Mouse (Mus musculus) hindbrain, embryonic 15.5 days (tissue): ENCODE measurements at regions not wholly inside any gene's neighbourhood (a gene's known extent, or its start where the extent isn't known, plus 50 kb on each side); places are given as distances from the start of the nearest gene placed in this dataset.

Experiments
- ATAC-seq: fragments of 200-750 bp; cut with Nextera tagmentation; 2 replicates; pipeline ENCODE4 v1.8.0; 2017; ENCODE audit warnings: low read depth, moderate number of reproducible peaks, moderate TSS enrichment; ENCODE audit not compliant: low FRiP score
- H3K27ac ChIP-seq: fragments of 300-500 bp; sonication (generic); replicated peaks from 2 replicates; pipeline ENCODE4 v1.5.1; 2015; ENCODE audit warnings: mild to moderate bottlenecking, inconsistent platforms
- H3K27me3 ChIP-seq: fragments of 300-500 bp; sonication (generic); 2 replicates; pipeline ENCODE4 v1.6.1; 2015; ENCODE audit warnings: control low read depth, inconsistent platforms
- H3K36me3 ChIP-seq: fragments of 300-500 bp; sonication (generic); 2 replicates; pipeline ENCODE4 v1.6.1; 2015; ENCODE audit warnings: control low read depth, inconsistent platforms
- H3K4me1 ChIP-seq: fragments of 300-500 bp; sonication (generic); replicated peaks from 2 replicates; pipeline ENCODE4 v1.6.1; 2015; ENCODE audit warnings: control low read depth, inconsistent platforms
- H3K4me2 ChIP-seq: fragments of 300-500 bp; sonication (generic); 2 replicates; pipeline ENCODE4 v1.6.1; 2015; ENCODE audit warnings: moderate library complexity, mild to moderate bottlenecking, inconsistent platforms
- H3K4me3 ChIP-seq: fragments of 300-500 bp; sonication (generic); 2 replicates; pipeline ENCODE4 v1.5.1; 2015; ENCODE audit warnings: mild to moderate bottlenecking, inconsistent platforms
- H3K9ac ChIP-seq: fragments of 300-500 bp; sonication (generic); 2 replicates; pipeline ENCODE4 v1.6.1; 2015; ENCODE audit warnings: inconsistent platforms
- H3K9me3 ChIP-seq: fragments of 300-500 bp; sonication (generic); 2 replicates; pipeline ENCODE4 v1.6.1; 2016; ENCODE audit warnings: control low read depth, inconsistent platforms
- WGBS: fragments of 180-500 bp; shearing (Covaris S2); methylation state at CpG from one replicate; pipeline ENCODE4 v1.1.7; 2015; 5-methylcytosine and 5-hydroxymethylcytosine counted together

GRCm38 (mm10) chr8:10862442-10862841 is 145.8 kb downstream of the Irs2 start:
- no peak overlapping the region for H3K27ac ChIP-seq
- no peaks in the 10 kb centered on the region for H3K9me3 ChIP-seq
- WGBS, result 85% methylated on average over 13 of the region's 13 CpGs
- no peak overlapping the region for H3K4me3 ChIP-seq
- peaks cover 6% of the 10 kb centered on the region; the same call in 1 of the 2 replicates for H3K4me1 ChIP-seq
- H3K27me3 ChIP-seq, result no peaks in the 10 kb centered on the region
- no peak overlapping the region for H3K9ac ChIP-seq
- no peaks in the 10 kb centered on the region for H3K36me3 ChIP-seq
- H3K4me2 ChIP-seq, result no peak overlapping the region
- ATAC-seq, result no peak

GRCm38 (mm10) chr8:10860810-10861209 is 147.4 kb downstream of the Irs2 start:
- H3K4me1 ChIP-seq, result peaks cover 12% of the 10 kb centered on the region; the same call in 1 of the 2 replicates
- no peaks in the 10 kb centered on the region for H3K36me3 ChIP-seq
- no peak overlapping the region for H3K4me3 ChIP-seq
- H3K9ac ChIP-seq, result no peak overlapping the region
- no peaks in the 10 kb centered on the region for H3K9me3 ChIP-seq
- H3K4me2 ChIP-seq, result no peak overlapping the region
- 88% methylated on average over 4 of the region's 4 CpGs for WGBS
- H3K27me3 ChIP-seq, result no peaks in the 10 kb centered on the region
- no peak for ATAC-seq
- no peak overlapping the region for H3K27ac ChIP-seq

GRCm38 (mm10) chr8:10857874-10858273 is 150.4 kb downstream of the Irs2 start:
- Histone ChIP-seq H3K4me2 (no peak overlapping the region), H3K36me3 (no peaks in the 10 kb centered on the region), H3K27ac (no peak overlapping the region), H3K9ac (no peak overlapping the region), H3K4me3 (no peak overlapping the region), H3K4me1 (peaks cover 6% of the 10 kb centered on the region; the same call in 1 of the 2 replicates), H3K27me3 (no peaks in the 10 kb centered on the region), H3K9me3 (no peaks in the 10 kb centered on the region)
- WGBS, result 90% methylated on average over 3 of the region's 3 CpGs
- ATAC-seq, result no peak

GRCm38 (mm10) chr8:10856996-10857720 is 151.1 kb downstream of the Irs2 start:
- WGBS, result 35% methylated on average over 15 of the region's 15 CpGs
- H3K4me1 ChIP-seq, result peaks cover 6% of the 10 kb centered on the region; the same call in 1 of the 2 replicates
- no peaks in the 10 kb centered on the region for H3K9me3 ChIP-seq
- no peaks in the 10 kb centered on the region for H3K27me3 ChIP-seq
- no peak for ATAC-seq
- no peak overlapping the region for H3K9ac ChIP-seq
- H3K36me3 ChIP-seq, result no peaks in the 10 kb centered on the region
- H3K4me3 ChIP-seq, result no peak overlapping the region
- no peak overlapping the region for H3K4me2 ChIP-seq
- H3K27ac ChIP-seq, result no peak overlapping the region

- H3K27ac ChIP-seq, result no peak overlapping the region
- no peak overlapping the region for H3K4me3 ChIP-seq
- H3K4me2 ChIP-seq, result no peak overlapping the region
- no peak overlapping the region for H3K9ac ChIP-seq
- no peaks in the 10 kb centered on the region for H3K36me3 ChIP-seq
- no peak for ATAC-seq
- no peaks in the 10 kb centered on the region for H3K27me3 ChIP-seq
- H3K9me3 ChIP-seq, result no peaks in the 10 kb centered on the region
- H3K4me1 ChIP-seq, result peaks cover 6% of the 10 kb centered on the region; the same call in 1 of the 2 replicates
- 91% methylated on average over 3 of the region's 3 CpGs for WGBS
Measured at GRCm38 (mm10) chr8:10855696-10856095, 152.6 kb downstream of the Irs2 start.

- Histone ChIP-seq H3K27me3 (no peaks in the 10 kb centered on the region), H3K27ac (no peak overlapping the region), H3K4me1 (peaks cover 6% of the 10 kb centered on the region; the same call in 1 of the 2 replicates), H3K4me3 (no peak overlapping the region), H3K9me3 (no peaks in the 10 kb centered on the region), H3K9ac (no peak overlapping the region), H3K4me2 (no peak overlapping the region), H3K36me3 (no peaks in the 10 kb centered on the region)
- 86% methylated on average over 4 of the region's 4 CpGs for WGBS
- no peak for ATAC-seq
Measured at GRCm38 (mm10) chr8:10855131-10855530, 153.1 kb downstream of the Irs2 start.

- H3K27me3 ChIP-seq, result no peaks in the 10 kb centered on the region
- H3K4me3 ChIP-seq, result no peak overlapping the region
- H3K9ac ChIP-seq, result no peak overlapping the region
- no peak overlapping the region for H3K27ac ChIP-seq
- no peaks in the 10 kb centered on the region for H3K9me3 ChIP-seq
- no peak for ATAC-seq
- no peaks in the 10 kb centered on the region for H3K36me3 ChIP-seq
- 71% methylated on average over 6 of the region's 6 CpGs for WGBS
- no peak overlapping the region for H3K4me2 ChIP-seq
- peaks cover 6% of the 10 kb centered on the region; the same call in 1 of the 2 replicates for H3K4me1 ChIP-seq
Measured at GRCm38 (mm10) chr8:10854600-10854999, 153.7 kb downstream of the Irs2 start.

GRCm38 (mm10) chr8:10853901-10854300 is 154.4 kb downstream of the Irs2 start:
- no peak for ATAC-seq
- Histone ChIP-seq H3K27me3 (no peaks in the 10 kb centered on the region), H3K36me3 (no peaks in the 10 kb centered on the region), H3K4me1 (peaks cover 6% of the 10 kb centered on the region; the same call in 1 of the 2 replicates), H3K27ac (no peak overlapping the region), H3K9ac (no peak overlapping the region), H3K4me3 (no peak overlapping the region), H3K9me3 (no peaks in the 10 kb centered on the region), H3K4me2 (no peak overlapping the region)
- 81% methylated on average over 5 of the region's 5 CpGs for WGBS

- ATAC-seq, result no peak
- Histone ChIP-seq H3K9ac (no peak overlapping the region), H3K9me3 (no peaks in the 10 kb centered on the region), H3K4me1 (no peaks in the 10 kb centered on the region), H3K27me3 (no peaks in the 10 kb centered on the region), H3K27ac (no peak overlapping the region), H3K4me3 (no peak overlapping the region), H3K4me2 (no peak overlapping the region), H3K36me3 (no peaks in the 10 kb centered on the region)
- 97% methylated on average over 7 of the region's 7 CpGs for WGBS
Measured at GRCm38 (mm10) chr8:10849916-10850315, 158.3 kb downstream of the Irs2 start.

GRCm38 (mm10) chr8:10845607-10846006 is 162.7 kb downstream of the Irs2 start:
- no peak for ATAC-seq
- H3K36me3 ChIP-seq, result no peaks in the 10 kb centered on the region
- 68% methylated on average over 6 of the region's 6 CpGs for WGBS

GRCm38 (mm10) chr8:10840853-10841531 is 167.3 kb downstream of the Irs2 start:
- 0 out of 2 replicates have a peak, but pooled peaks cover 4% of the 10 kb centered on the region for H3K4me1 ChIP-seq
- no peaks in the 10 kb centered on the region for H3K27me3 ChIP-seq
- H3K9me3 ChIP-seq, result no peaks in the 10 kb centered on the region
- ATAC-seq, result no peak
- H3K4me3 ChIP-seq, result no peak overlapping the region
- 95% methylated on average over 12 of the region's 12 CpGs for WGBS
- H3K27ac ChIP-seq, result no peak overlapping the region
- no peaks in the 10 kb centered on the region for H3K36me3 ChIP-seq
- no peak overlapping the region for H3K9ac ChIP-seq
- H3K4me2 ChIP-seq, result no peak overlapping the region

More at GRCm38 (mm10) chr8:10845607-10846006, 162.7 kb downstream of the Irs2 start:
- no peaks in the 10 kb centered on the region for H3K27me3 ChIP-seq
- H3K9me3 ChIP-seq, result no peaks in the 10 kb centered on the region
- H3K9ac ChIP-seq, result no peak overlapping the region
- no peak overlapping the region for H3K4me3 ChIP-seq
- 0 out of 2 replicates have a peak, but pooled peaks cover 4% of the 10 kb centered on the region for H3K4me1 ChIP-seq
- no peak overlapping the region for H3K4me2 ChIP-seq
- no peak overlapping the region for H3K27ac ChIP-seq

- no peak overlapping the region for H3K27ac ChIP-seq
- H3K27me3 ChIP-seq, result no peaks in the 10 kb centered on the region
- no peak overlapping the region for H3K9ac ChIP-seq
- 37% methylated on average over 1 of the region's 1 CpGs for WGBS
- ATAC-seq, result no peak
- H3K4me2 ChIP-seq, result no peak overlapping the region
- 0 out of 2 replicates have a peak, but pooled peaks cover 4% of the 10 kb centered on the region for H3K4me1 ChIP-seq
- H3K9me3 ChIP-seq, result no peaks in the 10 kb centered on the region
- no peak overlapping the region for H3K4me3 ChIP-seq
- no peaks in the 10 kb centered on the region for H3K36me3 ChIP-seq
Measured at GRCm38 (mm10) chr8:10840044-10840443, 168.2 kb downstream of the Irs2 start.
